Mouse (Mus musculus) kidney, adult 2 months (tissue): ENCODE measurements around the gene Apobr. TPM values are rescaled to one million over a fixed set of nuclear protein-coding genes. Genes with fewer than 3 reads are reported as not detected.

Experiments
- DNase-seq: peaks from one replicate; pipeline ENCODE4 v3.0.0; 2021
- H3K27ac ChIP-seq: fragments of 200-500 bp; 2 replicates; pipeline ENCODE4 v1.5.1; 2012; ENCODE audit warnings: low read depth, low read length, control low read depth, inconsistent platforms; ENCODE audit not compliant: insufficient read depth
- H3K27me3 ChIP-seq: fragments of 200-500 bp; replicated peaks from 2 replicates; pipeline ENCODE4 v1.6.1; 2012; ENCODE audit warnings: mild to moderate bottlenecking, moderate library complexity, low read length, inconsistent platforms; ENCODE audit not compliant: control insufficient read depth, insufficient read depth
- H3K36me3 ChIP-seq: fragments of 200-500 bp; 2 replicates; pipeline ENCODE4 v1.6.1; 2012; ENCODE audit warnings: mild to moderate bottlenecking, moderate library complexity, low read length, inconsistent platforms; ENCODE audit not compliant: control insufficient read depth, insufficient read depth
- H3K4me1 ChIP-seq: fragments of 200-500 bp; 2 replicates; pipeline ENCODE4 v1.6.1; 2011; ENCODE audit warnings: low read length; ENCODE audit not compliant: control insufficient read depth, insufficient read depth
- H3K4me3 ChIP-seq: fragments of 200-500 bp; 2 replicates; pipeline ENCODE4 v1.5.1; 2011; ENCODE audit warnings: mild to moderate bottlenecking, low read depth, low read length, control low read depth; ENCODE audit not compliant: insufficient read depth
- CTCF ChIP-seq: fragments of 200-500 bp; conservative IDR thresholded peaks from 2 replicates; pipeline ENCODE4 v1.5.1; 2011; ENCODE audit warnings: low read depth, mild to moderate bottlenecking, control low read depth, low read length, moderate library complexity, mixed read lengths; ENCODE audit not compliant: insufficient read depth, insufficient read length
- POLR2A ChIP-seq: fragments of 200-500 bp; IDR thresholded peaks from one replicate; pipeline ENCODE4 v1.6.1; 2011; ENCODE audit warnings: low read depth, low read length, control low read depth
- WGBS: fragments of 180-500 bp; shearing (Covaris S2); methylation state at CpG from one replicate; pipeline ENCODE4 v1.1.7; 2018; 5-methylcytosine and 5-hydroxymethylcytosine counted together
- polyA plus RNA-seq: library from polyadenylated mRNA; depleted of rRNA; stranded (reverse); fragments of >200 nt; gene quantifications from 2 replicates; pipeline ENCODE4 v1.2.3, GENCODE M21; 2012; rRNA removed

Apobr gene
- polyA plus RNA-seq, 1 experiment, result 1.2 TPM

- DNase-seq, result no peak
- 25% methylated on average over 3 of the region's 3 CpGs for WGBS
- Histone ChIP-seq H3K4me3 (no peak overlapping the region), H3K4me1 (no peaks in the 10 kb centered on the region), H3K36me3 (no peaks in the 10 kb centered on the region), H3K27ac (no peak overlapping the region), H3K27me3 (no peaks in the 10 kb centered on the region; the same call in 1 of the 2 replicates)
- TF ChIP-seq CTCF (no peak), POLR2A (no peak)
These were observed 45.2 kb downstream of the Apobr start for GRCm38 (mm10) chr7:126629915-126630314.

DNA sequence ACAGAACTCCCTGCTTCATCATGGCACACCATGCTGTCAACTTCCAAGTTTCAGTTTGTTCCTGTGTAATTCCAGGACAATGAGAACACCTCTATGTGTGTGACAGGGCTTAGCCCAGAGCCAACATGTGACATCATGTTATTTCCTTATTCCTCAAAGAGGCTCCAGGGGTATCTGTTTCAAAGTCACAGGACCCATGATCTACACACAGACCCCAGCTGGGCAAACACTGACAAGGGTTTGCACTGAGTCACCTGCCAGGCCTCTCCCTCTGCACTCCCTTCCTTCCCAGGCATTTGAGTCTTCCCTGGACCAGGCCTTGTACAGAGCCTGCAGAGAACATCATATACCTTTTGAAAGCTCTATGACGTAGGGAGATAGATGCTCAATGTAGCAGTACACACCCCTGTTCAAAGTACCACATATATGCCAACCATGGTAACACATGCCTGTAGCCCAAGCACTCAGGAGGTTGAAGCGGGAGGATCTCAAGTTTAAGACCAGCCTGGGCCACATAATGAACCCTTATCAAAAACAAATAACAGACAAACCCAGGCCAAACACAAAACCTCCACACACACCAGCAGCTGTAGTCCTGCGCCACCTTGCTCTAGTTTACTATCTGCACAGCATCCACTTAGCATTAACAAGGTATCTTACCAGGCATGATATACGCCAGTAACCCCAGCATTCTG lies 46.2 kb downstream of the Apobr start, which contains the start of gene Nupr1:
Gene Nupr1 (minus strand): TSS at position 38 of the 695 bp plus-strand sequence.
- WGBS, result 96% methylated on average over 4 of the region's 4 CpGs
- no peaks in the 10 kb centered on the region for H3K4me1 ChIP-seq

GRCm38 (mm10) chr7:126632478-126632877 lies 47.7 kb downstream of the Apobr start:
- Histone ChIP-seq H3K27ac (no peak overlapping the region), H3K36me3 (no peaks in the 10 kb centered on the region), H3K4me3 (no peak overlapping the region), H3K4me1 (no peaks in the 10 kb centered on the region), H3K27me3 (no peaks in the 10 kb centered on the region; the same call in 1 of the 2 replicates)
- DNase-seq, result no peak
- 74% methylated on average over 2 of the region's 2 CpGs for WGBS
- TF ChIP-seq CTCF, result no peak
- TF ChIP-seq POLR2A, result no peak

More for the DNA sequence above, 46.2 kb downstream of the Apobr start, which contains the start of gene Nupr1:
- TF ChIP-seq POLR2A (no peak), CTCF (no peak)
- Histone ChIP-seq H3K36me3 (no peaks in the 10 kb centered on the region), H3K27me3 (no peaks in the 10 kb centered on the region; the same call in 1 of the 2 replicates), H3K27ac (no peak within 1 kb of the TSS), H3K4me3 (no peak within 1 kb of the TSS)
- DNase-seq, result no peak

- Histone ChIP-seq H3K36me3 (no peaks in the 10 kb centered on the region), H3K4me3 (no peak overlapping the region), H3K4me1 (no peaks in the 10 kb centered on the region), H3K27me3 (no peaks in the 10 kb centered on the region; the same call in 1 of the 2 replicates), H3K27ac (no peak overlapping the region)
- no peak for TF ChIP-seq CTCF
- no peak for TF ChIP-seq POLR2A
- DNase-seq, result no peak
These were observed 50.6 kb downstream of the Apobr start for GRCm38 (mm10) chr7:126635375-126635774.

DNA sequence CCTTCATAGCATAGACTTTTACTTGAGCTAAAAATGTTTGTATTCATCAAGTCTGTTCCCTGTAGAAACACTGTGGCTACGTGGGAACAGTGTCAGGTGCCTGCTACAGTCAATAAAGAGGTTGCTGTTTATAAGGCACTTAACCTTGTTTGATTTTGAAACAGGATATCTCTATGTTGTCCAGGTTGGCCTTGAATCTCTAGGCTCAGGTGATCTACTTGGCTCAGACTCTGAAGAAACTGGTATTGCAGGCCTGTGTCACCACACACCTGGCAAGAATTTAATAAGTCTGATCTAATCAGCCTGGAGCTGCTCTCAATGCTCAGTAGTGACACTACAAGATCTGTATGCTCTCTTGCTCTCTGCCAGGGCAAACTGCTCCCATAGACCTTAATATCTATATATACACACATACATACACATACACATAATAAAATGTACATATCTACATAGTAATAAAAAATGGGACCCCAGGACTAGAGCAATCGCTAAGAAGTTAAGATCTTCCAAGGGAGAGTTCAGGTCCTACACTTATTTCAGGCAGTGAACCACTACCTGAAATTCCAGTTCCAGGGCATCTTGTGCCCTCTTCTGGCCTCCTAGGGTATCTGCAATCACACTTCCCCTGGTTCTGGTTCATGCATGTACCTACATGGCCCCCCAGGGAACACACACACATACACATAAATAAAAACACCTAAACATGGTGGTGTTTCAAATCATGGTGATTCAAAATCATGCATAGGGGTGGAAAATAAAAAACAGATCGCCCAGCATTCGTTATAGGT lies 52.2 kb downstream of the Apobr start:
- TF ChIP-seq POLR2A (no peak), CTCF (peak; percentile 84)
- H3K36me3 ChIP-seq, result no peaks in the 10 kb centered on the region
- no peak overlapping the region for H3K4me3 ChIP-seq
- no peaks in the 10 kb centered on the region for H3K4me1 ChIP-seq
- WGBS, result 13% methylated on average over 4 of the region's 4 CpGs
- no peaks in the 10 kb centered on the region; the same call in 1 of the 2 replicates for H3K27me3 ChIP-seq
- no peak overlapping the region for H3K27ac ChIP-seq
- DNase-seq, result peak; percentile 70

Other genes with a start within 250 kb of the Apobr start
- 1.9 and 11.8 TPM in 2 replicates for gene Lat, start 215.4 kb upstream of the Apobr start, polyA plus RNA-seq
- 102 and 168 TPM in 2 replicates for gene Spns1, start 207.5 kb upstream of the Apobr start, polyA plus RNA-seq
- 3.5 and 3.9 TPM in 2 replicates for gene Nfatc2ip, start 188.2 kb upstream of the Apobr start, polyA plus RNA-seq
- 0.48 and 8.4 TPM in 2 replicates for gene Cd19, start 170.1 kb upstream of the Apobr start, polyA plus RNA-seq
- 24.7 and 25.7 TPM in 2 replicates for gene Rabep2, start 156.2 kb upstream of the Apobr start, polyA plus RNA-seq
- 0.35 and 144 TPM in 2 replicates for gene Atp2a1, start 121.8 kb upstream of the Apobr start, polyA plus RNA-seq
- gene Sh2b1, start 109.5 kb upstream of the Apobr start, polyA plus RNA-seq, result 62.8 and 71.7 TPM in 2 replicates
- gene Tufm, start 97.6 kb upstream of the Apobr start, polyA plus RNA-seq, result 219 and 227 TPM in 2 replicates
- 70.6 and 90.5 TPM in 2 replicates for gene Atxn2l, start 81.5 kb upstream of the Apobr start, polyA plus RNA-seq
- 105 TPM in 2 replicates for gene Eif3c, start 18.5 kb upstream of the Apobr start, polyA plus RNA-seq
- gene Cln3, start 875 bp downstream of the Apobr start, polyA plus RNA-seq, result 117 and 120 TPM in 2 replicates
- 0.13 TPM in 1 of 2 replicates, not detected in the other for gene Il27, start 10.0 kb downstream of the Apobr start, polyA plus RNA-seq
- gene Nupr1, start 45.9 kb downstream of the Apobr start, polyA plus RNA-seq, result 29.2 and 36.4 TPM in 2 replicates
- 28.1 and 34.7 TPM in 2 replicates for gene Sgf29, start 64.4 kb downstream of the Apobr start, polyA plus RNA-seq
- gene Sult1a1, start 91.5 kb downstream of the Apobr start, polyA plus RNA-seq, result 29.0 and 30.1 TPM in 2 replicates
- 63.9 and 67.2 TPM in 2 replicates for gene Bola2, start 110.5 kb downstream of the Apobr start, polyA plus RNA-seq
- gene Slx1b, start 110.8 kb downstream of the Apobr start, polyA plus RNA-seq, result 13.1 and 17.2 TPM in 2 replicates
- gene Coro1a, start 122.8 kb downstream of the Apobr start, polyA plus RNA-seq, result 22.7 and 71.6 TPM in 2 replicates
- 210 and 216 TPM in 2 replicates for gene Mapk3, start 174.7 kb downstream of the Apobr start, polyA plus RNA-seq
- gene Gdpd3, start 181.4 kb downstream of the Apobr start, polyA plus RNA-seq, result 58.2 and 61.4 TPM in 2 replicates
- gene Ypel3, start 192.0 kb downstream of the Apobr start, polyA plus RNA-seq, result 290 and 371 TPM in 2 replicates
- gene Tbx6, start 196.5 kb downstream of the Apobr start, polyA plus RNA-seq, result 2.1 and 2.2 TPM in 2 replicates
- 135 and 145 TPM in 2 replicates for gene Ppp4c, start 207.6 kb downstream of the Apobr start, polyA plus RNA-seq
- gene Fam57b, start 212.7 kb downstream of the Apobr start, polyA plus RNA-seq, result 4.2 and 6.3 TPM in 2 replicates
- 0.46 TPM in 1 of 2 replicates, not detected in the other for gene 4930451I11Rik, start 246.7 kb downstream of the Apobr start, polyA plus RNA-seq